Mouse (Mus musculus) thymus, postnatal 25 days (tissue): ENCODE measurements around the gene Col18a1.
A peak's percentile ranks its signal among the peaks of the same experiment; 100 is the strongest.
"Not testable (repeated sequence)": the region's sequence is repeated elsewhere in the genome, so short reads cannot be mapped to it uniquely, and the experiment has no call there.

Source experiments
- DNase-seq: peaks from one replicate; pipeline ENCODE4 v3.0.0; 2022

Gene Col18a1

GRCm38 (mm10) chr10:77134807-77135152 is 31.6 kb downstream of the Col18a1 start:
- DNase-seq = not testable (repeated sequence)

- DNase-seq = no peak
Observed at GRCm38 (mm10) chr10:77133951-77134806, 32.2 kb downstream of the Col18a1 start.

- no peak for DNase-seq
Observed at GRCm38 (mm10) chr10:77132118-77132517, 34.2 kb downstream of the Col18a1 start.

GRCm38 (mm10) chr10:77131536-77131935 is 34.8 kb downstream of the Col18a1 start:
- no peak for DNase-seq

- peak; percentile 85 for DNase-seq
Observed at GRCm38 (mm10) chr10:77130561-77131240, 35.6 kb downstream of the Col18a1 start.

GRCm38 (mm10) chr10:77129637-77130410 is 36.5 kb downstream of the Col18a1 start:
- no peak for DNase-seq

- DNase-seq = no peak
Observed at GRCm38 (mm10) chr10:77127926-77128325, 38.4 kb downstream of the Col18a1 start.

GRCm38 (mm10) chr10:77126590-77126989 is 39.8 kb downstream of the Col18a1 start:
- no peak for DNase-seq

GRCm38 (mm10) chr10:77125078-77125731 is 41.1 kb downstream of the Col18a1 start:
- no peak for DNase-seq

GRCm38 (mm10) chr10:77123953-77124352 is 42.4 kb downstream of the Col18a1 start:
- no peak for DNase-seq

GRCm38 (mm10) chr10:77121287-77122022 is 44.9 kb downstream of the Col18a1 start:
- no peak for DNase-seq

- no peak for DNase-seq
Observed at GRCm38 (mm10) chr10:77120501-77120900, 45.8 kb downstream of the Col18a1 start.

- no peak for DNase-seq
Observed at GRCm38 (mm10) chr10:77119437-77119836, 46.9 kb downstream of the Col18a1 start.

- no peak for DNase-seq
Observed at GRCm38 (mm10) chr10:77118361-77118760, 48.0 kb downstream of the Col18a1 start.

- DNase-seq = no peak
Observed at GRCm38 (mm10) chr10:77116537-77117455, 49.6 kb downstream of the Col18a1 start.

GRCm38 (mm10) chr10:77113489-77114240 is 52.7 kb downstream of the Col18a1 start:
- no peak for DNase-seq

GRCm38 (mm10) chr10:77111550-77112249 is 54.6 kb downstream of the Col18a1 start:
- DNase-seq = no peak

GRCm38 (mm10) chr10:77110843-77111242 is 55.5 kb downstream of the Col18a1 start:
- DNase-seq = no peak

GRCm38 (mm10) chr10:77110010-77110409 is 56.3 kb downstream of the Col18a1 start:
- no peak for DNase-seq

GRCm38 (mm10) chr10:77108106-77108505 is 58.2 kb downstream of the Col18a1 start:
- DNase-seq = no peak
